Mouse (Mus musculus) cerebellum, adult 18-20 months (tissue): ENCODE measurements around the gene Olfr1136.

Source experiments
- DNase-seq, 2 experiments: peaks; one replicate each; pipeline ENCODE4 v3.0.0; 2021

The Olfr1136 gene

GRCm38 (mm10) chr2:87693847-87694246 is at the start of gene Olfr1136:
TSS of gene Olfr1136 (minus strand) at chr2:87693947.
- no peak for DNase-seq

GRCm38 (mm10) chr2:87743452-87743851 is 49.7 kb upstream of the Olfr1136 start, which contains the start of gene Olfr1140:
TSS of gene Olfr1140 (plus strand) at chr2:87743752.
- DNase-seq: no peak

- no peak for DNase-seq
These were observed 46.1 kb upstream of the Olfr1136 start, which contains the start of gene Olfr1138 for GRCm38 (mm10) chr2:87739878-87740277. TSS of gene Olfr1138 (minus strand) at chr2:87739978.

- DNase-seq: no peak
These were observed 19.3 kb upstream of the Olfr1136 start, which contains the start of gene Olfr1137 for GRCm38 (mm10) chr2:87713079-87713478. TSS of gene Olfr1137 (minus strand) at chr2:87713179.

GRCm38 (mm10) chr2:87673564-87673963 is 20.2 kb downstream of the Olfr1136 start, which contains the start of gene Olfr1135:
TSS of gene Olfr1135 (minus strand) at chr2:87673664.
- DNase-seq: no peak

GRCm38 (mm10) chr2:87658360-87658759 is 35.4 kb downstream of the Olfr1136 start, which contains the start of gene Olfr1134:
TSS of gene Olfr1134 (minus strand) at chr2:87658460.
- no peak for DNase-seq

GRCm38 (mm10) chr2:87647274-87647673 is 46.5 kb downstream of the Olfr1136 start, which contains the start of gene Olfr1133:
TSS of gene Olfr1133 (minus strand) at chr2:87647374.
- no peak for DNase-seq
